Mouse (Mus musculus) E14TG2a.4 (cell line): Measurements from ENCODE around the gene Aff3.

Experiments
- CTCF ChIP-seq: conservative IDR thresholded peaks from 2 replicates; pipeline ENCODE4 v1.5.1; 2014; ENCODE audit warnings: low read length
- NANOG ChIP-seq: IDR thresholded peaks from 2 replicates; pipeline ENCODE4 v1.6.1; 2014; ENCODE audit warnings: borderline replicate concordance, low read length, mixed read lengths
- POU5F1 ChIP-seq: IDR thresholded peaks from 2 replicates; pipeline ENCODE4 v1.6.1; 2014; ENCODE audit warnings: low read length, borderline replicate concordance

GRCm38 (mm10) chr1:38606741-38607140 is 58.0 kb downstream of the Aff3 start:
- TF ChIP-seq CTCF (no peak), NANOG (no peak), POU5F1 (no peak)
